Mouse (Mus musculus) adrenal gland, adult 18-20 months (tissue): ENCODE measurements around the gene Il17c. TPM values are rescaled to one million over a fixed set of nuclear protein-coding genes. Genes with fewer than 3 reads are reported as not detected.
A peak's percentile ranks its signal among the peaks of the same experiment; 100 is the strongest.

Source experiments
- DNase-seq, 2 experiments: peaks; one replicate each; pipeline ENCODE4 v3.0.0; 2021 to 2022; ENCODE audit warnings: low spot score in 2 of 2
- long read RNA-seq, 2 experiments: library from polyadenylated mRNA; stranded (forward); transcript quantifications; one replicate each; pipeline ENCODE4 v2.0.0; 2021
- total RNA-seq, 2 experiments: library from RNA; stranded (reverse); gene quantifications; 1 replicate in 1 of 2; 2 replicates in 1 of 2; pipeline ENCODE4 v1.2.3; 2021

Il17c gene
- not detected for total RNA-seq
- long read RNA-seq, experiment 1: 0 reads
- long read RNA-seq, experiment 2: 0 reads

DNA sequence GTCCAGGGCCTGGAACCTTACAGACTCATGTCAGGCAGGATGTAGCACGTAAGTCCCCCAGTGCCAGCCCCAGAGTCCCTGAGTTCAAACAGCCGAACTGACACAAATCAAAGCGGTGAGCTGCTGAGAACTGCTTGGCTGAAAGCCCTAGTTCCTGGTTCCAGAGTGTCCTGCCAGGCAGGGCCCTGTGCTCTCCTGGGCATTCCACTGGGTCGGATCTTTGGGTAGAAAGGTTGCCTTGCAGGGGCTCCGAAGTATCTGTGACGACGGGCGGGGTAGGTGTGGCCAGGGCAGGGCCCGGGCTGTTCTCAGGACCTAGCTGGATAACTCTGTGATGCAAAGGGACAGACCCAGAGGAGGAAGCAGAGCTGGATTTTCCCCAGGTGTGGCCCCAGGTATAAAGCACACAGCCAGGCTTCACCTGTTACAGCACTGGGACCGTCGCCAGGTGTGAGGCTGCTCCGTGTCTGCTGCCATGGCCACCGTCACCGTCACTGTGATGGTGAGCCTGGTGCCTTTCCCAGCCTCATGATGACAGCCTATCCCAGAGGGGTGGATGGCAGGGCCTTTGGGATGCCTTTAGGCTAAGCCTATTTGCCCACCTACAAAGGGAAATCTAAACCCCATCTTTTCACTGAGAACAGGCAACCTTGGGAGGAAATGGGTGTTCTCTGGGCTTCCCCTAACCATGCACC, at the start of gene Il17c:
Gene Il17c, plus strand, starts transcription at position 645 of the 695 bp plus-strand sequence.
- DNase-seq: no peak

DNA sequence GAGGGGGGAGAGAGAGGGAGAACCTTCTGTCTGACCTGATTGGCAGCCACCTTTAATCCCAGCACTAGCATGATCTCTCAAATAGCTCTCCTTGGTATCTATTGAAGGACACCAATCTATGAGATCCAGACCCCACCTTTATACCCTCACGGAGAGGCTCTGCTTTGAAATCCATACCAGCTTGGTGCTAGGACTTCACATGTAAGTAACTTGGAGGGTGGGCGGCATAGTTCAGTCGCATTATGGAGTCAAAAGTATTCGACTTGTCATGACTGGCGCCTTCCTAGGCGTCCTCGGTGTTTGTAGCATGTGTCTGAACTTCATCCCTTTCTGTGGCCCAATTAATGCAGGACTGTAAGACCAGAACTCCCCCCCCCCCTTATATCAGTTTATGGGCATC, 46.5 kb upstream of the Il17c start:
- no peak for DNase-seq

DNA sequence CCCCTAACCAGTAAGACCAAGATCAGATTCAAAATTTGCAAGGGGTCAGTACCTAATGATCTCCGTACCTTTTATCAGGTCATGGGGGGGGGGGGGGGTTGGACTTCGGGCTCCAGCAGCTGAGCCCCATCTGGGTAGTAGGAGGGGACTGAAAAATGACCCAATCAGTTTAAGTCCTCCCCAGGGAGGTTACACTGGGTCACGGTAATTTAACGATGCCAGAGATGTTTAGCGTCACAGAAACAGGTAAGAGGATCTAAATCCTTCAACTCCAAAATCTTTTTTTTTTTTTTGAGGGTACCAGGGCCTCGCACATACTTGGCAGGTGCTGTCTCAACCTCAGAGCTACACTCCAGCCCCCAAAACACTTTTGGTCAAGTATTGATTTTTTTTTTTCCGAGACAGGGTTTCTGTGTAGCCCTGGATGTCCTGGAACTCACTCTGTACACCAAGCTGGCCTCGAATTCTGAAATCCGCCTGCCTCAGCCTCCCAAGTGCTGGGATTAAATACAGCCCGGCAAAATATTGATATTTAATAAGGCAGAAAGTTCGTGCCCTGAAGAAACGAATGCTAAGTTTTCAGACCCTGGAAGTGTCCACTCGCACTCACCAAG, 46.0 kb upstream of the Il17c start:
- no peak for DNase-seq

DNA sequence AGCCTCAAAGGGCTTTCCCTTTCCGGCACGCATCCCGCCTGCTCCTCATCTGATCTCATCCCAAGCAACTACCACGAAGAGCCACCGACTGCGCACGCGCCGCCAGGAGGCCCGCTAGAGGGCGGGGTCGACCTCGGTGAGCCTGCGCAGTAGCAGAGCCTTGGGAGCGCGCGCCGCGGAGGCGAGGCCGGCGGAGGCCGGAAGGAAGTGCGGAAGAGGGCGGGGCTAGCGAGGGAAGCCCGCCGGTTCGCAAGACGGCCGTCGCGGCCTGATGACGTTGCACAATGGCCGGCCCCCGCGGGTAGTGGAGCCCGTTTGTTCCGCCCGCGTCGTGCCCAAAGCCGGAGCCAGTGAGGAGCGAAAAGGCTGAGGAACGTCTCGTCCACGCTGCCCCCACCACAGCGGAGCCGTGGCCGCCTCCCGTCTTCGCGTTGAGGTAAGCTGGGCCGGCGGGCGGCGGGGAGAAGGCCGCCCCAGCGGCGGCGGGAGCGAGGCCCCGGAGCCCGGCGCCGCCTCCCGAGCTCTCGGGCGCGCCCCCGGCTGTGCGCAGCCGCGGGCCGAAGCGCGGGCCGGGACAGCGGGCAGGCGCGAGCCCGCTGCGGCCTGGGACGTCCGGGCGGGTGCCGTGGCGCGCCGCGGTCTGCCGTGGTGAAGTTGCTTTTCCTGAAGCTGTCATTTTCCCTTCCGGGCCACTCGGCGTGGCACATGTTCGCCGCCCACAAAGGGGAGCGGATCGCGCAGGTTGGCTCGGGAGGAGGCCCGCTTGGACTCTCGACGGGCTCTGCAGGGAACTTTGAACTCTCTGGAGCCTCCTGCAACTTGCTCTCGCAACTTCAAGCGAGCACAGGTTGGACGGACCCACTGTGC, 45.2 kb upstream of the Il17c start, which contains the start of gene Zc3h18:
Gene Zc3h18, plus strand, starts transcription at position 245 of the 867 bp plus-strand sequence.
- DNase-seq: peak; percentile 99 to 100

DNA sequence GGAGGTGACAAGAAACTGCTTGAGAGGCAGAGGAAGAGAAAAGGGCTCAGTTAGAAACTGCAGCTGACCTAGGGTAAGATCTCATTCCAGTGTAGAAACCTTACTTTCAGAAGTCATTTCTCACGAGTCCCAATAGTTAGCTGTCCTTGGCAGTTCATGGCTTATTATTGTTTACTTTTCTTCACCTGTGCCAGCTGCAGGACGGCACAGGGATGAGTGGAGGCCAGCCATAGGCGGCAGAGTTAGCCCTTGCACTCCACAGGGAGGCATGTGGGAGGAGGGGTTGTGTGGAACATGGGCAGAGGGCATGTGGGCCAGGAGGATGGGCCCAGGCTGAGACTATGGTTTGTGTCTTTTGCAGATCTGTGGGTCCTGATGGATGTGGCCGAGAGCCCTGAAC, 38.8 kb upstream of the Il17c start:
- no peak for DNase-seq

DNA sequence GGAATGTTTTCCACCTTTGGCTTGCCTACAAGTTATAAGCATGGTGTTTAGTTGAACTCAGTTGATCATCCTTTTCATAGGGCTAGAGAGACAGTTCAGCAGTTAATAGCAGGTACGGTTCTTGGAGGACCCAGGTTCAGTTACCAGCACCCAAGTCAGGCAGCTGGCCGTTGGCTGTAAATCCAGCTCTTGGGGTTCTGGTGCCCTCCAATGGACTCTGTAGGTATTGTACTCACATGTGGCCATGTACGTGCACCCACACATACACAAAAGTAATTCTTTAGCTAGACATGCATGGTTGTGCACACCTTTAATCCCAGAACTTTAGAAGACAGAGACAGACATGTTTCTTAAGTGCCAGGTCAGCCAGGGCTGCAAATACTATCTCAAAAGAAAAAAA, 32.5 kb upstream of the Il17c start:
- no peak for DNase-seq

DNA sequence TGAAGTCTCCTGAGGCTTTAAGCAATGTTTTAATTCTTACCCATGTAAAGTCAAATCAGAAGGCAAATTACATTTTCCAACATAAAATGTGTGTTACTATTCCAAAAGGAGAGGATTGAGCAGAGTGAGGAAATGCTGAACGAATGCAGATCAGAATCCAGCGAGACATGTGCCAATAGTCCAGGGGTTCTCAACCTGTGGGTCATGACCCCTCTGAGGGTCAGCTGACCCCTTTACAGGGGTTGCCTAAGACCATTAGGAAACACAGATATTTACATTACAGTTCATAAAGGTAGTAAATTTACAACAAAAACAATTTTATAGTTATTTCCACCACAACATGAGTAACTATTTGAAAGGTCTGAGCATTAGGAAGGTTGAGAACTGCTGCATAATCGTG, 31.1 kb upstream of the Il17c start:
- DNase-seq: no peak

DNA sequence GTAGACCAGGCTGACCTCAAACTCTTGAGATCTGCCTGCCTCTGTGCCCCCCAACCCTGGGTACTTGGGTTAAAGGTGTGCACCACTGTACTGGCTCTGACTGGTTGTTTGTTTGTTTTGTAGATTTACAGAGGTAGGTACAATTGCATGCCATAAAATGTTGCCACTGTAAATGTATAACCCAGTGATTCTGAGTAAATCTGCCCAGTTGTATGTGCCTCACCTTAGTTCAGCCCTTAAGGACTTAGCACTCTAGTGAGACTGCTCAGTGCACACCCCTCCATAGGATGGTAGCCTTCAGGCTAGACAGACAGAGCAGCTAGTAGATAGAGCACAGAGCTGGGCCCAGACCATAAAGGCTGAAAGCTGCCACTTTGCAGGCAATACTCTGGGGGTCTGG, 28.1 kb upstream of the Il17c start:
- DNase-seq: no peak

DNA sequence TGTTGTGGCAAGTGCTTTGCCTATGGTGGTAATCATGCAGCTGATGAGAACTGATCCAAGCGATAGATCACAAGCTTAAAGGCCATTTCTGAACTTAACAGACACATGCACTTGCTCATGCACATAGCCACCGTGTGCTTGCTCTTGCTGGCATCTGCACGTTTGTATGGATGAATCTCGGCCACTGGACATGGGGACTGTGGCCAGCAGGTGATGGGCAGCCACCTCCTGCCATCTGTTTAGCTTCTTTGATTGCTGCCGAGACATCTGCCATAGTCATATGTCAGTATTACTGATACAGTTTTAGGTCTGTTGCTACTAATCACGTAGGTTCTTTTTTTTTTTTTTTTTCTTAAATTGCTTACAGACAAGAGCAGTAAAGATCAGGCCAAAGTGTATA, 26.5 kb upstream of the Il17c start:
- DNase-seq: no peak

DNA sequence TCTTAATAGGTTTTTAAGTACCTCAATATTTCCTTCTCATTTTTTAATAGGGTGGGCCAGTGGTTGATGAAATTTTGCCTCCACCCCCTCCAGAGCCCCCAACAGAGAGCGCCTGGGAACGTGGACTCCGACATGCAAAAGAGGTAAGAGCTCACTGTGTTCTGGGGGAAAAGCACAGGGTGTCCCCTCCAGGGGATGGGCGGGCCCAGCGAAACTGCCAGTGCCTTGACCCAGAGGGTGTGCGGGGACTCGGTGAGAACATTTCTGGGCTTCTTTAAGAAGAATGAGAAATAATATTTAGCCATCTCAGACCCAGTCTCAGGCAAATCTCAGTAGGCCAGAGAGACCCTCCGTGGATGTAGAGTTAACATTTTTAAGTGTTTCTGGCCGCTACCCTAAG, 23.6 kb upstream of the Il17c start:
- DNase-seq: no peak

DNA sequence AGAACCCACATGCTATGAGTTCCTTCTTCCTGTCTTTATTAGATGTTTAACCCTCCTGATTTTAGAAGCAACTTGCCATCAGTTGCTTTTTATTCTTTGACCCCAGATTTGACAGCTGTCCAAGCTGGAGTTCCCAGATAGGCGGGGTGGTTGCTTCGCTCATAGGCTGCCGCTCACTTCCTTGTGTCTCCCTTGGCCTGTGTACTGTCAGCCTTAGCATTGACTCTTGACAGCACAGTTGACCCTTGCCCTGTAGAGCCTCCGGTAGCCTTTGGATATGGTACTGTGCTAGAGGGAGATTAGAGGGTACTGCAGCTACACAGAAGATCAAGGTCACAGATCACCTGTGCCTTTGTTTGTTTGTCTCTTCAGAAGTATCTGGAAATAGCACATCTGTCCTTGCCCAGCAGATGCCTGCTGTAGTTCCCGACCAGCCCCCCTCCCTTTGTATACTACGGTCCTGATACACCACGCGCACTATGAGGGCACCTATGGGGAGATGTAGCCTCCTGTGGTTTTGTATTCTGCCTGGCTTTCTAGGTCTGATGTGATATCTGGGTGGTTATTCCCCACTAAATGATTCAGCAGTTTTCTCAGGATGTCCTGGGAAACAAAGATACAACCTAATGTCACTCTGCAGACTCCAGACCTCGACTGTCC, 16.5 kb upstream of the Il17c start:
- no peak for DNase-seq

DNA sequence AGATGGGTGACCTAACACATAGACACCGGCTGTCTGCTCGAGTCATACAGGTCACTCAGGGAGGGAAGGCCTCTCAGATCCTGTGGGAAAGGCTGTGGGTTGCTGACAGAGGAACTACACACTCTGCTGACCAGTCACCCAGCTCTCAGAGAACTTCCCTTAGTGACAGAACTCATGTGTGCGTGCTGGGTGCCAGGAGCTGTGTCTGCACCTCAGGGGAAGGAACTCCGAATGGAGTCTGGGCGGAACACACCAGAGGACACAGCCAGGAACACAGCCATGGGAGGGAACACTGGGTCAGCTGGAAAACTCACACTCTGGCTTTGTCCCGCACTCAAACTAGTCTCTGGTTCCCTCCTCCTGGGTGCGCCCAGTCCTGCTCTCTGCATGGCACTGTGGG, 14.1 kb upstream of the Il17c start:
- no peak for DNase-seq

DNA sequence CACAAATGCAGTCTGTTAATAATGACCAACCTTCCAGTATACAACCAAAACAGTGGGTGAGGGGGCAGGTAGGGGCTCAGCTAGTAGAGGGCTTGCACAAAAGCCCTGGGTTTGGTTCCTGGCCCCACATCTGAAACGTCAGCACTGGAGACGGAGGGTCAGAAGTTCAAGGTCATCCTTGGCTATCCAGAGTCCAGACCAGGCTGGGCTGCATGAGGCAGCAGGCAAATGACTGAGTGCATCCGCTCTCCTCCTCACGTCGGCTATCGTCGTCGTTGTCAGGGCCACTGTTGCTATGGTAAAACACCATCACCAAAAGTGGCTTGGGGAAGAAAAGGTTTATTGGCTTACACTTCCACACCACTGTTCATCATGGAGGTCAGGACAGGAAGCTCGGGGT, 7.5 kb upstream of the Il17c start:
- DNase-seq: no peak

DNA sequence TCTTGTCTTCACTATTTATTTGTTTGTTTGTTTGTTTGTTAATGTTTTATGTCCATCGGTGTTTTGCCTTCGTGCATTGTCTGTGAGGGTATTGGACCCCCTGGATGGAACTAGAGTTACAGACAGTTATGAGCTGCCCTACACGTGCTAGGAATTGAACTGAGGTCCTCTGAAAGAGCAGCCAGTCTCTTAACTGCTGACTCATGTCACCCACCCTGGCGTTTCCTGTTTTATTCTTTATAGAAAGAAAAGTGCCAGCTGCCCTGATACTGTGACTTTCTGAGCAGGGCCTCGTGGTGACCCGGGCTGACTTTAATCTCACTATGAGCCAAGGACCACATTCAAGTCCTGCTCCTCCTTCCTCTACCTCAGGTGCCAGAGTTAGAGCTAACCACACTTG, 6.3 kb upstream of the Il17c start:
- no peak for DNase-seq

DNA sequence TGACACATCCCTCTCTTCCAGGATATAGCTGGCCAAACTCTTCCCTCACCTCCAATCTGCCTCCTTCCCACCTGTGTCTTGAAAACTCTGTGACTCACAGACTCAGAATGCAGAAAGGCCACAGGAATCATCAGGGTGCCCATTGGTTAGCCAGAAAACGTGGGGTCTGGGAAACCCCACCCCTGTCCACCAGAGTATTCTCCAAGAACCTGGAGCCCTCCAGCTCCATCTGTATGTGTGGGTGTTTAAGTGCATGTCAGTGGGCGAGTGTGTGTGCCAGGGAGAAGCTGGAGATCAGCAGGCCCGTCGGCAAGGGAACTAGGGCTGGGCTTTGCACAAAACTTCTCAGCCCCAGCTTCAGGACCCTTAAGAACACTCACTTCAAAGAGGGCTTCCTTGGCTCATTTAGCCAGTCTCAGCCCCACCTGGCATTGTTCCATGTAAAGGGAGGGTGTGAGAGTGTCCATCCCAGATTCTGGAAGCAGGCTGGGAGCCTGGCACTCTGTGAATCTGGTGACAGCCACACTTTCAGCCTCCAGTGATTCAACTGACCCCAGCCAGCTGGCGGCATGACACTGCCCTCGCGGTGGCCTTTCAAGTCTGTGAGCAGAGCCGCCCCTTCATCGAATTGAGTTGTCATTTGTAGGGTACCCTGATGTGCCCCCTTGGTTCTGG, 1.8 kb upstream of the Il17c start:
- DNase-seq: no peak

DNA sequence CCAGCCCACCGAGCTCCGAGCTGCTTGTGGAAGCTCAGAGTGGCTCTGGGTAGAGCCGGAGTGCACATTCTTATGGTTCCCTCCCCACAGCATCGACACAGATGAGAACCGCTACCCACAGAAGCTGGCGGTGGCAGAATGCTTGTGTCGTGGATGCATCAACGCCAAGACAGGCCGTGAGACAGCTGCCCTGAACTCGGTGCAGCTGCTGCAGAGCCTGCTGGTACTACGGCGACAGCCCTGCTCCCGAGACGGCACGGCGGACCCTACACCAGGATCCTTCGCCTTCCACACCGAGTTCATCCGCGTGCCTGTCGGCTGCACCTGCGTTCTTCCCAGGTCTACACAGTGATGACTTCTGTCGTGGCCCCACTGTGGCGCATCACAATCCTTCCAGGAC, 1.4 kb downstream of the Il17c start:
- DNase-seq: peak in 1 of 2 experiments; percentile 15

DNA sequence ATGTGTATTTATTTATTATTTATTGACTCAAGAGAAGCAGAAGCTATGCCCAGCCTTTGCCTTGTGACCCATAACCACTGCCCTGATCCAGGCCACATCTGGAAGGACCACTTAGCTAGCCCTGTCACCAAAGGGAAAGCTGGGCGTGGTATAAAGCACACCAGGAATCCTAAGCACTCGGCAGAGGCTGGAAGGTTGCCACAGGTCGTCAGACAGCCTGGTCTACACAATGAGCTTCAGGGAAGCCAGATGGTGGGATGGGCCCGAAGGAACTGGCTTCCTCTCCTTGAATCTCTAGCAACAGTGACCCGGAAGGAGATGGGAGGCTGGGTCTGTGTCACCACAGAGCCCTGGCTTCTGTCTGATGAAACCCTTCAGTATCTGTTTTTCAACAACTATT, 1.8 kb downstream of the Il17c start:
- peak in 1 of 2 experiments; percentile 21 for DNase-seq

DNA sequence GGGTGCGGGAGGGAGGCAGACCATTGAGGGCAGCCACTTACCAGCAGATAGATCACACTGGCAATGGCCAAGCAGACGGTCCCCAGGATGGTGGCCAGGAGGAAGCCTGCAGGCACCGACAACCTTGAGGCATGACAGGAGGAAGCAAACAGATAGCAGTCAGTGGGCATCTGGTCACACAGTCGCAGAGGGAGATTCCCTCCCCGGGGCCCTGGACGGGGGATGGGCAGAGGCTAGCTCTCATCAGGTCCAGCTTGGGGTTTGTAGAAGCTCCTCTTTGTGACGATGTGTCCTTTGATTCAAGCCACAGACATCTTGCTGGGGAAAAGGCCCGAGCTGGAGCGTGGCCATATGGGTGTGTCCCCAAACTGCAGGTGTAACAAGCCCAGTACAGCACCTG, 4.3 kb downstream of the Il17c start:
- DNase-seq: no peak

DNA sequence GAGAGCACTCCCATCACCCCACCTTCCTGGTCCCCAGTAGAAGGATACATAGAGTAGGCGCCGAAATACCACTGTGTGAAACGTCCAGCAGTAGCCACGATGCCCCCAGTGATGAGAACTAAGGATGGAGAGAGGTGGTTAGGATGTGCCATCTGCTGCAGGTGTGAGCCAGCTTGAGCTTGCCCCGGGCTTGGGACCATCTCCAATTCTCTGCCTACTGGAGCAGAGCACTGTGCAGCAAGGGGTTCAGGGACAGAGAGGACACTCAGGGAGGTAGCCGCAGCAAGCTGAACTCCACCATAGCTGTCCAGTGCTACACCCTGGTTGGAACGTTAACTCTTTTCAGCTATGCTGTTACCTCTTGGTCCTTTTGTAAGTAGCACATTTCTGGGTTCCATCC, 5.8 kb downstream of the Il17c start:
- DNase-seq: no peak

DNA sequence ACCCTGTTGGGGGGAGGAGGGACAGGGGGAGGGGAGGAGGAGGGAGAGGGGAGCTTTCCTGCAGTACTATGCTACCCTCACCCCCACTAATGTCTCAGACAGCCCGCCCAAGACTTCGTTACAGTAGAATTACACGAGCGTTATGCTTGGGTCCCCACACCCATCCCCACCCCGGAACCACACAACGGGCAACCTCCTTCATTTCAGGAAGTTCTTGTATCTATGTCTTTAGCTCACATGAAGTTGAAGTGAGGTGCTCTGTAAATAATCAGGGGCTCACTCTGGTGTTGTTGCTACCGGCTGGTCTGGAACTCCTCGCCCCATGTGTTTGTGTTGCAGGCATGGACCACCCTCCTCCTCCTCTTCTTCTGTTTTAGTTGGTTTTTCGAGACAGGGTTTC, 6.3 kb downstream of the Il17c start:
- DNase-seq: no peak

DNA sequence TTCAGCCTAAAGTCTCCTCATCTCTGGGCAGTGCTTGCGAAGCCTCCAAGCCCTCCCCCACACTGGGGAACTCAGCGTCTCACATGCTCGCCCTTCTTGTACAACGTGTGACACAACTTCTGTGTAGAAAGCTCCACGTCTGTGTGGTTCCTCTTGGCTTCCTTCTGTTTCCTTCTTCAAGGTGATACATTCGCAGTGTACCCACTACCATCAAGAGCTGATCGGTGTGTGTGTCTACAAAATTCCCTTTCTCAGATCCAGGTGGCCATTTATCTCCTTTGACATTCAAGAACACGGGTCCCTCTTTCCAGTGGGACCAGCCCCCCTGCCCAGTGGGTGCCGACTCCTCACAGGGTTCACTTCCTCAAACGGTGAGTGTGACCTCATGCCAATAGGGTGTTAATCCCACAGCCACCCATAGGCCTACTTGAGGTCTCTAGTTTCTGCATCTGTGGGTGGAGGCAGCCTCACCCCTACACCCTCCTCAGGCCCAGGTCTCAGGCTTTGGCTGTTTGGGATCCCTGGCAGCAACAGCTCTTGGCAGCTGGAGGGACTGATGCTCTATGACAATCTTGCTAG, 8.3 kb downstream of the Il17c start:
- DNase-seq: no peak
